Mouse (Mus musculus) cortical plate, adult 2 months (tissue): Measurements from ENCODE around the gene Tmem88. TPM values are rescaled to one million over a fixed set of nuclear protein-coding genes. Genes with fewer than 3 reads are reported as not detected.

ENCODE experiments used
- H3K27ac ChIP-seq: fragments of 200-500 bp; 2 replicates; pipeline ENCODE4 v1.5.1; 2012; ENCODE audit warnings: low read length, control low read depth, inconsistent platforms; ENCODE audit not compliant: insufficient read depth
- H3K4me1 ChIP-seq: fragments of 200-500 bp; 2 replicates; pipeline ENCODE4 v1.6.1; 2011; ENCODE audit warnings: low read length; ENCODE audit not compliant: control insufficient read depth, insufficient read depth
- H3K4me3 ChIP-seq: fragments of 200-500 bp; 2 replicates; pipeline ENCODE4 v1.5.1; 2011; ENCODE audit warnings: mild to moderate bottlenecking, low read length, control low read depth; ENCODE audit not compliant: insufficient read depth
- CTCF ChIP-seq: fragments of 200-500 bp; IDR thresholded peaks from 2 replicates; pipeline ENCODE4 v1.5.1; 2011; ENCODE audit warnings: mild to moderate bottlenecking, control low read depth, low read length; ENCODE audit not compliant: insufficient read depth; ENCODE audit errors: extremely low read depth
- POLR2A ChIP-seq: fragments of 200-500 bp; IDR thresholded peaks from 2 replicates; pipeline ENCODE4 v1.6.1; 2011; ENCODE audit warnings: mild to moderate bottlenecking, low read length, control low read depth; ENCODE audit not compliant: insufficient read depth; ENCODE audit errors: extremely low read depth
- polyA plus RNA-seq: library from polyadenylated mRNA; depleted of rRNA; stranded (reverse); fragments of >200 nt; gene quantifications from 2 replicates; pipeline ENCODE4 v1.2.3, GENCODE M21; 2012

Tmem88 gene
- polyA plus RNA-seq, 1 experiment = 6.8 TPM

DNA sequence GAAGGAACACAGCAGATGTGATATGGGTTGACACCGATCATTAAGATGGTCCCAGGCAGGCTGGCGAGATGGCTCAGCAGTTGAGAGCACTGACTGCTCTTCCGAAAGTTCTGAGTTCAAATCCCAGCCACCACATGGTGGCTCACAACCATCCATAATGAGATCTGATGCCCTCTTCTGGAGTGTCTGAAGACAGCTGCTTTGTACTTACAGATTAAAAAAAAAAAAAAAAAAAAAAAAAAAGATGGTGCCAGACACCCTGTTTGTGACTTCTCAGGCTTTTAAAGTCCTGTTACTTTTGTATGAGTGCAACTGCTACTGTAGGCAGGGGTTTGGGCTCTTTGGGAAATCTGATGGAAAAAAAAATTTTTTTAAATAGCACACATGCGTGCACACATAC lies 9.4 kb downstream of the Tmem88 start:
- Histone ChIP-seq H3K4me3 (no peak overlapping the region), H3K4me1 (peaks cover 2% of the 10 kb centered on the region; the same call in 1 of the 2 replicates), H3K27ac (no peak overlapping the region)
- TF ChIP-seq CTCF = 0 out of 2 replicates have a peak, but pooled peaks have one; percentile 3
- TF ChIP-seq POLR2A = no peak

DNA sequence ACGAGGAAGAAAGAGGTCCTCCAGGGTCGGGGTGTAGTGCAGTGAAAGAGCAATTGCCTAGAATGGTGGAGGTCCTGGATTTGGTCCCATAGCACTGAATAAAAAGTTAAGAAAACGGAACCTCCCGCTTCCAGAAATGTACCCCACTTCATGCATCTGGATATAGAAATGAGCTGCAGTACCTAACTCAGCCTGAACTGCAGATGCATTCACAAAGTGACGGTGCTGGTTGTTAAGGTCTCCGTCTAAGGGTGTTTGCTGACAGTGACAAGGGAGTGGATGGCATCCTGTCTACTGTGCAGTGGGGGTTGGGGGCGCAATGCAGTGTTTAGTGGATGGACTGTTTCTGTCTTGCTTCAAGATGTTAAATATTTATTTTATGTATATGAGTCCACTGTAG lies 11.3 kb downstream of the Tmem88 start:
- Histone ChIP-seq H3K4me1 (peaks cover 2% of the 10 kb centered on the region; the same call in 1 of the 2 replicates), H3K4me3 (no peak overlapping the region), H3K27ac (no peak overlapping the region)
- TF ChIP-seq CTCF (no peak), POLR2A (no peak)

DNA sequence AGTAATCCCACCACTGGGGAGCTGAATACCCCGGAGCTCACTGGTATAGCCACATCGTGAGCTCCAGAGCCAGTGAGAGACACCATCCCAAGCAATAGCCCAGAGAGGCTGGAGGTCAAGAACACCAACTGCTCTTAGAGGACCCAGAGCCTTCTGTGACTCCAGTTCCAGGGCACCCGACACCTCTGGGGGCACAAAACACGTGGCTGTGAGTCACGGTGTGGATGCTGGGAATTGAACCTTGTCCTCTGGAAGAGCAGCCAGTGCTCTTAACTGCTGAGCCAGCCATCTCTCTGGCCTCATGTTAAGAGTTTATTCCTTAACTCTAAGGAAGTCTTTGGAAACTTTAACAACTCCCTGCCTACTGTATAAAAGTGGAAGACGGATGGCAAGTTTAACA lies 13.1 kb downstream of the Tmem88 start:
- H3K4me3 ChIP-seq = no peak overlapping the region
- no peak for TF ChIP-seq POLR2A
- TF ChIP-seq CTCF = no peak

DNA sequence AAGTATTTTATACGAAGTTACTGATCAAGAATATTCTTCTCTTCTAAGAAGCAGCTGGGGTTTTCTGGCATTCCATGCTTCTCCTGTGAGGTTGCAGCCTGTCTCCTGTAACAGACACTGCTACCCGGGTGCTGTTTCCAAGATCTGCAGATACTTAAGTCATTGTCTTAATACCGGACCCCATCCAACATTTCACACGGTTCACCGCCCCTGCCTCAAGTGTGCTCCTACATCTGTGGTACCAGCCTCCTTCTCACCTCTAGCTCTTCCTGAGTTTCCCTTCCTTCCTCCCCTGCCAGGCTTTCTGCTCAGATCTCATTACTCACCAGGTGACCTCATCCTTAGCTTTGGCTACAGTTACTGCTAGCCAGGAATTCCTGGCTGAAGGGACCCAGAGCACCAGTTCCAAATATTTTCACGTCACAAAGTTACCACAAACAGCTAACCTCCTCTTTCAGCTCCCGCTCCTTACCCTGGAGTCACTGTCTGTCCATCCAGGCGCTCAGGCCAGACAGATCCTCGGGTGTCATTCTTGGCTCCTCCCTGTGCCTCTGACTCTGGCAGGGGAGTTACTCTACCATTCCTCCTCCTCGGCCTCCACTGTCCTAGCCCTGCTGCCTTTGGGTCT lies 15.4 kb downstream of the Tmem88 start:
- TF ChIP-seq POLR2A (no peak), CTCF (no peak)
- H3K4me3 ChIP-seq = no peak overlapping the region
- no peaks in the 10 kb centered on the region for H3K4me1 ChIP-seq
- H3K27ac ChIP-seq = no peak overlapping the region

More for the DNA sequence above, 13.1 kb downstream of the Tmem88 start:
- H3K4me1 ChIP-seq = peaks cover 2% of the 10 kb centered on the region; the same call in 1 of the 2 replicates
- no peak overlapping the region for H3K27ac ChIP-seq

DNA sequence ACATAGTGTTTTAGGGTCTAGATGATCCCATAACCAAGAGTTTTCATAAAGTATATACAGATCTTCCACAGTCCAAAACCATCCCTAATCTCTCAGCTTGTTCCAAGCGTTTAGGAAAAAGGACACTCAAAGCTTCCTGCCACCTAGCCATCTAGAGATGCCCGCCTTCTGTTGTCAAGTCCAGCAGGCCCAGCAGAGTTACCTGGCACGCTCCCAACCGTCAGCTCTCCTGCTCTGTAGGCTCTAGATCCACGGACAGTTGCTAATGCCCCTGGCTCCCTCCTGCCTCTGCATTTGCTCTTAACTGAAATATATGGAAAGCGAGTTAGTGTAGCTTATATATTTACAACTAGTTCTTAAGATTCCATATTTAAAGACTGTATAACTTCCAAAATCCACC lies 16.7 kb downstream of the Tmem88 start:
- no peak for TF ChIP-seq CTCF
- H3K4me1 ChIP-seq = no peaks in the 10 kb centered on the region

DNA sequence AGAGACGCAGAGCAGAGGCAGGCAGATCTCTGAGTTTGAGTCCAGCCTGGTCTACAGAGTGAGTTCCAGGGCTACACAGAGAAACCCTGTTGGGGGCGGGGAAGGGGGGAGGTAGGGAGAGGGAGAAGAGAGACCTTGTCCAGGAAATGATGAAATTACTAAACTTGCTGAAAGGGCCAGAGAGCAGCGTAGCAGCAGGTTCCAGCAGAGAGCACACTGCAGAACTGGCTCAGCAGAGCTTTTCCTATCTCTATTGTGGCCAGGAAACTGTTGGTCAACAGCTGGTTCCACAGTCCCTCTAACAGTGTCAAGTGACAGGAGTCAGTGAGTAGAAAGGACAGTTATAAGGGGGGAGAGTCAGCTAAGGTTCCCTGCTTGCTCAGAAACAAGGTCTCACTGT lies 18.4 kb downstream of the Tmem88 start:
- Histone ChIP-seq H3K27ac (no peak overlapping the region), H3K4me1 (no peaks in the 10 kb centered on the region), H3K4me3 (no peak overlapping the region)
- TF ChIP-seq CTCF = no peak
- no peak for TF ChIP-seq POLR2A

More for the DNA sequence above, 16.7 kb downstream of the Tmem88 start:
- no peak overlapping the region for H3K4me3 ChIP-seq
- no peak overlapping the region for H3K27ac ChIP-seq

DNA sequence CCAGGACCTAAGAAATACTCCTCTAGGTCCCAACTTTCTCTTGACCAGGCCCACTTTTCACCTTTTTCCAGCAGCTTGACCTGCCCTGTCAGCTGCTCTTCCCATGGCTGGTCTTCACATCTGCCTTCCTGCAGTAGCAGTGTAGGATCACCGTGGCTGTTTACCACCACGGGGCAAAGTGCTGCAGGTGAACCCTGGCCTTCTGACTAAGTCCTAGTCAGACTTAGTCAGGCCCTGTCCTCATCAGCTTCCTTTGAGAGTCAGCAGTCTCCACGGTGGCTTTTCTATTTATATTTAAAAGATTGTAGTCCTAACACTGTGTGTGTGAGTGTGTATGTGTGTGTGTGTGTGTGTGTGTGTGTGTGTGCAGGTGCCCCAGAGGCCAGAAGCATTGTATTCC lies 20.3 kb downstream of the Tmem88 start:
- Histone ChIP-seq H3K4me1 (no peaks in the 10 kb centered on the region), H3K27ac (no peak overlapping the region), H3K4me3 (no peak overlapping the region)
- no peak for TF ChIP-seq POLR2A
- no peak for TF ChIP-seq CTCF

DNA sequence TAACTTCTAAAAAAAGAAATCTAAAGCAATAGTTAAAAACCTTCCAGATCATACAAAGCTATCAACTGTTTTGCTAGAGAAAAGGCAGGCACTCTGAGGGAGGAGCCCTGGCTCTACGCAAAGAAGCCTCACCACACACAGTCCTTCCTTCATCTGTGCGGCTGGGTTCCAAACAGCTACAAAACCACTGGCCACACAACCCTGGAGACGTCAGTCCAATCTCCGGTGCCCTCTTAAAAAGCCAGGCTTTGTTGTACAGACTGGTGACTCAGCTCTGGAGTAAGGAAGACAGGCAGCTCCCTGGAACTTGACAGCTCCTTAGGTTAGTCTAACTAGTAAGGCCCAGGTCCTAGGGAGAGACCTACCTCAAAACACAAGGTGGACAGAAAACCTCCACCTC lies 22.4 kb downstream of the Tmem88 start:
- peaks cover 3% of the 10 kb centered on the region for H3K4me1 ChIP-seq
- no peak for TF ChIP-seq CTCF
- no peak for TF ChIP-seq POLR2A
- no peak overlapping the region for H3K27ac ChIP-seq
- no peak overlapping the region for H3K4me3 ChIP-seq

DNA sequence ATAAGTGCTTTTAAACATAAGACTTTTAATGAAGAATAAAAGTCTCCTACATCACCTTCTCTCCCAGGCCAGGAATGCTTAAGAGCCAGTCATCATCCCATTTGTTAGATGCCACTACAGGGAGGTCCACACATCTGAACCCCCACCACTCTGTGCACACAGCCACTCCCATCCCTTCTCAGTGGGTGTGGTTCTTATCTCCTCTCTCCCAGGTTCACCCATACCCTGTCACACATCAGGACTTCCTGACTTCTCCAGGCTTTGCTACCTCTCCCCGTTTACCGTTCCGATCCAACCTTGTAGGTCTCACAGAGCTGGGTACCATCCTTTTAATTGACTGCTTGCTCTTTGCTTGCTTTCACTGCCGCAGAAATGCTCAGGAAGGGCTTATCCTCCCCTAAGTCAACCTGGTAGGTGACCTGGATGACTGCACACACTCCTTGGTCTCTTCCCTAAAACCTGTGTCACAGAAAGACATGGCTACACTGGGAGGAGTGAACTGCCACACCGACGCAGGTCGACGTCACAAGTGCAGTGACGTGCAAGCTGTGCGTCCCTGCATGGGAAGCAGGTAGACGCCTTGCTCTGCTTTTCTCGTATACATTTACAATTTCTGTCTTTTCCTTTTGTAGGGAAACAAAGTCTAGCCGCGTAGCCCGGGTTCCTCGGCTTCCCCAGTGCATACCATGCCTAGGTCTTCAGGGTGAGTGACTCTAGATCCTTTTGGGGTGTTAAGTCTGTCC lies 24.6 kb downstream of the Tmem88 start:
- Histone ChIP-seq H3K4me3 (no peak overlapping the region), H3K27ac (no peak overlapping the region), H3K4me1 (peaks cover 3% of the 10 kb centered on the region)
- no peak for TF ChIP-seq CTCF
- TF ChIP-seq POLR2A = no peak

DNA sequence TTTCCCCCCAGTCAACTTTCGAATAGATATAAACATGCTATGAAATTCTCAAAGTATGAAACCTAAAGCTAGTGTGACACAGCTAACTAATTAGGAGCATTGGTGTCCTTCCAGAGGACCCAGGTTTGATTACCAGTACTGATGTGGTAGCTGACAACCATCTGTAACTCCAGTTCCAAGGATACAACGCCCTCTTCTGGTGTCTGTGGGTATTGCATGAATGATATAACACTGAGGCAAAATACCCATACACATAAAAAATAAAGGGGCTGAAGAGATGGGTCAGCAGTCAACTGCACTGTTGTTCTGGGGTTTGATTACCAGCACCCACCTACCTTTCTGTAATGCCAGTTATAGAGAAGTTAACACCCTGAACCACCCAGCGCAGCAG lies 25.3 kb downstream of the Tmem88 start:
- H3K4me1 ChIP-seq = peaks cover 3% of the 10 kb centered on the region
- TF ChIP-seq POLR2A = no peak
- peak; percentile 21; the same call in 1 of the 2 replicates for TF ChIP-seq CTCF
- H3K4me3 ChIP-seq = no peak overlapping the region
- H3K27ac ChIP-seq = no peak overlapping the region
